Mouse (Mus musculus) stomach, postnatal 0 days (tissue): ENCODE measurements at regions not wholly inside any gene's neighbourhood (a gene's known extent, or its start where the extent isn't known, plus 50 kb on each side); places are given as distances from the start of the nearest gene placed in this dataset.

Experiments used
- CTCF ChIP-seq: IDR thresholded peaks from 2 replicates; pipeline ENCODE4 v1.5.1; 2016; ENCODE audit warnings: antibody characterized with exemption, low read depth, mild to moderate bottlenecking, moderate library complexity
- EP300 ChIP-seq: optimal IDR thresholded peaks from 2 replicates; pipeline ENCODE3; 2016; ENCODE audit warnings: antibody characterized with exemption

DNA sequence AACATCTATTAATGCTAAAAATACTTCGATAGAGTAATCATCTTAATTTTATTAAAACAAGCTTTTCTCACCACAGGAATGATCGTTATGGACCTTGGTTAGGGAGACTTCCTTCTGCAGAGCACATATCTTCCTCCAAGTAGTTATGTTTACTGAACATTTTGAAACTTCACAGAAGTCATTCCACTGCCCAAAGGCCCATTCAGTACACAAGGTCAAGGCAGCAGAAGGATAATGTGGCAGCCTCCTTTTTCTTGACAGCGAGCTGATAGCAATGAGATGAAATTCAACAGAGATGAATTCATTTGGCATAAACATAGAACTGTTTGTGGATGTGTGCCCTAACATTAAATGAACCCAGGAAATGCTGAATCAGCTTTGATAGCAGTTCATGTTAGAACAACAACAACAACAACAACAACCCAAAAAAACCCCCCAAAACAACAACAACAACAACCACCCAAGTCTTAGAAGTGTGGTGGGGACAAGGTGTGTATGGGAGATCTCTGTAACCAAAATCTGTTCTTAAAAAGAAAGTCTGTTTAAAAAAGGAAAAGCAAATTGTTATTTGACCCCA lies 56.6 kb upstream of the Raph1 start:
- TF ChIP-seq CTCF (no peak), EP300 (no peak)
